Mouse (Mus musculus) limb, embryonic 14.5 days (tissue): ENCODE data around the gene Fhdc1. TPM values are rescaled to one million over a fixed set of nuclear protein-coding genes. Genes with fewer than 3 reads are reported as not detected.

Experiments used
- ATAC-seq: fragments of 200-750 bp; cut with Nextera tagmentation; 2 replicates; pipeline ENCODE4 v1.8.0; 2017; ENCODE audit warnings: low read depth, moderate number of reproducible peaks, moderate TSS enrichment; ENCODE audit not compliant: low FRiP score
- DNase-seq: peaks from one replicate; pipeline ENCODE4 v3.0.0-alpha.2; 2015; ENCODE audit warnings: low spot score
- H3K27ac ChIP-seq: fragments of 300-500 bp; sonication (generic); replicated peaks from 2 replicates; pipeline ENCODE4 v1.5.1; 2014; ENCODE audit warnings: low read depth, mild to moderate bottlenecking, low read length, moderate library complexity, mixed read lengths
- H3K27me3 ChIP-seq: fragments of 300-500 bp; sonication (generic); 2 replicates; pipeline ENCODE4 v1.6.1; 2014; ENCODE audit warnings: low read length, mixed read lengths; ENCODE audit not compliant: control insufficient read depth, insufficient read depth
- H3K36me3 ChIP-seq: fragments of 300-500 bp; sonication (generic); 2 replicates; pipeline ENCODE4 v1.6.1; 2014; ENCODE audit warnings: mild to moderate bottlenecking, low read length, moderate library complexity, mixed read lengths; ENCODE audit not compliant: control insufficient read depth, insufficient read depth
- H3K4me1 ChIP-seq: fragments of 300-500 bp; sonication (generic); 2 replicates; pipeline ENCODE4 v1.6.1; 2014; ENCODE audit warnings: antibody characterized with exemption, low read length, mixed read lengths; ENCODE audit not compliant: control insufficient read depth, insufficient read depth
- H3K4me2 ChIP-seq: fragments of 300-500 bp; sonication (generic); replicated peaks from 2 replicates; pipeline ENCODE4 v1.6.1; 2014; ENCODE audit warnings: low read depth, mild to moderate bottlenecking, low read length, moderate library complexity; ENCODE audit not compliant: severe bottlenecking
- H3K4me3 ChIP-seq: fragments of 300-500 bp; sonication (generic); replicated peaks from 2 replicates; pipeline ENCODE4 v1.5.1; 2014; ENCODE audit warnings: low read length
- H3K9ac ChIP-seq: fragments of 300-500 bp; sonication (generic); 2 replicates; pipeline ENCODE4 v1.6.1; 2014; ENCODE audit warnings: mild to moderate bottlenecking, low read depth, low read length, moderate library complexity; ENCODE audit not compliant: severe bottlenecking
- H3K9me3 ChIP-seq: fragments of 300-500 bp; sonication (generic); 2 replicates; pipeline ENCODE4 v1.6.1; 2016; ENCODE audit warnings: low read length; ENCODE audit not compliant: control insufficient read depth
- POLR2A ChIP-seq: fragments of 200-500 bp; IDR thresholded peaks from 2 replicates; pipeline ENCODE4 v1.8.0; 2012; ENCODE audit warnings: inconsistent platforms, mild to moderate bottlenecking, moderate library complexity, borderline replicate concordance; ENCODE audit not compliant: insufficient read depth, insufficient read length; ENCODE audit errors: extremely low read depth
- WGBS: fragments of 180-500 bp; shearing (Covaris S2); extraction: QIAGEN DNeasy Blood & Tissue Kit; methylation state at CpG from one replicate; pipeline ENCODE4 v1.1.7; 2014; 5-methylcytosine and 5-hydroxymethylcytosine counted together
- polyA plus RNA-seq, 2 experiments: library from polyadenylated mRNA; depleted of rRNA in 1 of 2; stranded (reverse) in 1 of 2; unstranded in 1 of 2; fragments of >200 nt; fragmentation: Nextera tagmentation in 1 of 2; extraction: Ambion mirVana in 1 of 2; gene quantifications; 2 replicates each; pipeline versions ENCODE4 v1.2.1 to v1.2.3; 2012 to 2014

Fhdc1 gene
- polyA plus RNA-seq, 2 experiments: 2.9 to 7.5 TPM

DNA sequence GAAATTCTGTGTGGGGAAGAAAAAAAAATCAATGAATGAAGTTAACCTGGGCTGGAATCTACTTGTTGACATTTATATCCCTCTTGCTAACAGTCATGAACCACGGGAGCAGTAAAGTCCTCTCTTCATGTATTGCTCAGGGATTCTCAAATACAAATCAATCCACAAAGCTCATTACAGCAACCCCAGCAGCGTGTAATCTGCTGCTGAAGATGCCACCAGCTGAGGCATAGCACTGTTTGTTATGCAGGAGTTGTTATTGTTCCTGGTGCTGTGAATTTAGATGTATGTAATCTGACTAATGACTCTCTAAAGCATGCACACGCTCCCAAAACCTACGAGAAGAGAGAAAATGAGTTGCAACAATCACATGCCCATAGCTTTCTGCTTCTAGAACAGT is 82.3 kb downstream of the Fhdc1 start:
- TF ChIP-seq POLR2A: no peak
- Histone ChIP-seq H3K36me3 (no peaks in the 10 kb centered on the region), H3K4me2 (no peak overlapping the region), H3K4me1 (no peaks in the 10 kb centered on the region), H3K9me3 (no peaks in the 10 kb centered on the region), H3K27me3 (no peaks in the 10 kb centered on the region), H3K9ac (no peak overlapping the region), H3K4me3 (no peak overlapping the region), H3K27ac (no peak overlapping the region)
- ATAC-seq: no peak
- DNase-seq: no peak
- 63% methylated on average over 4 of the region's 4 CpGs for WGBS

DNA sequence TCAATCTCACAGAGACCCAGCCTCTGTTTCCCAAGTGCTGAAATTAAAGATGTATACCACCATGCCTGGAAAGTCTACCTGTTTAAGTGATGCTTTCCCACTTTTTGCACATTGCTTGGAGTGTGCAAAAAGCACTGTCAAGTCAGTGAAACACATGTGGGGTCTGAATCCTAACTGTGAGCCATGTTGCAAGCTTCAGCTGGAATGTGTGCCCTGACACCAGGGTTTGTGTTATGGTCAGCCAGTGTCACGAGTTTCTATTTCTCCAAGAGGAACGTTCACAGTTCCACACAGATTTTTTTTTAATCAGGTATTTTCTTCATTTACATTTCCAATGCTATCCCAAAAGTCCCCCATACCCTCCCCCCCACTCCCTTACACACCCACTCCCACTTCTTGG is 84.0 kb downstream of the Fhdc1 start:
- no peak overlapping the region for H3K9ac ChIP-seq
- H3K27me3 ChIP-seq: no peaks in the 10 kb centered on the region
- no peak overlapping the region for H3K27ac ChIP-seq
- no peak overlapping the region for H3K4me3 ChIP-seq
- H3K4me2 ChIP-seq: no peak overlapping the region
- TF ChIP-seq POLR2A: no peak
- H3K9me3 ChIP-seq: no peaks in the 10 kb centered on the region
- no peaks in the 10 kb centered on the region for H3K36me3 ChIP-seq
- DNase-seq: no peak
- H3K4me1 ChIP-seq: no peaks in the 10 kb centered on the region
- no peak for ATAC-seq
- WGBS: 86% methylated on average over 2 of the region's 2 CpGs

DNA sequence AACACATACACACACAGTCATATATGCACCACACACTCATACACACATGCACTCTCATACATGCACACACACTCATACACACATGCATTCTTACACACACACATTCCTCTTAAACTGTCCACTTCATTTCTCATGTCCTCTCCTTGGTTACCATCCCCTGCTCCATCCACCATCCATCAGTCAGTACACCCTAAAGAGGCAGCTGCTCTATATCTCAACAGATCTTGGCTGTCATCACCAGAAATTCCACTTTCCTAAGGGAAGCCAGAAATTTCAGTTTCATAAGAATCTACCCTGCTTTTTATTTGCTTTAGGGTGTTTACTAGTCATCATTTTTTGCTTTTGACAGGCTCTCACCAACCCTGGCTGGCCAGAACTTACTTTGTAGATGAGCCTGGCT is 84.4 kb downstream of the Fhdc1 start:
- H3K9me3 ChIP-seq: 0 out of 2 replicates have a peak, but pooled peaks cover 4% of the 10 kb centered on the region
- ATAC-seq: no peak
- H3K36me3 ChIP-seq: no peaks in the 10 kb centered on the region
- no peak overlapping the region for H3K4me3 ChIP-seq
- no peak for DNase-seq
- H3K9ac ChIP-seq: no peak overlapping the region
- H3K27me3 ChIP-seq: no peaks in the 10 kb centered on the region
- no peak overlapping the region for H3K4me2 ChIP-seq
- H3K27ac ChIP-seq: no peak overlapping the region
- no peaks in the 10 kb centered on the region for H3K4me1 ChIP-seq
- TF ChIP-seq POLR2A: no peak

DNA sequence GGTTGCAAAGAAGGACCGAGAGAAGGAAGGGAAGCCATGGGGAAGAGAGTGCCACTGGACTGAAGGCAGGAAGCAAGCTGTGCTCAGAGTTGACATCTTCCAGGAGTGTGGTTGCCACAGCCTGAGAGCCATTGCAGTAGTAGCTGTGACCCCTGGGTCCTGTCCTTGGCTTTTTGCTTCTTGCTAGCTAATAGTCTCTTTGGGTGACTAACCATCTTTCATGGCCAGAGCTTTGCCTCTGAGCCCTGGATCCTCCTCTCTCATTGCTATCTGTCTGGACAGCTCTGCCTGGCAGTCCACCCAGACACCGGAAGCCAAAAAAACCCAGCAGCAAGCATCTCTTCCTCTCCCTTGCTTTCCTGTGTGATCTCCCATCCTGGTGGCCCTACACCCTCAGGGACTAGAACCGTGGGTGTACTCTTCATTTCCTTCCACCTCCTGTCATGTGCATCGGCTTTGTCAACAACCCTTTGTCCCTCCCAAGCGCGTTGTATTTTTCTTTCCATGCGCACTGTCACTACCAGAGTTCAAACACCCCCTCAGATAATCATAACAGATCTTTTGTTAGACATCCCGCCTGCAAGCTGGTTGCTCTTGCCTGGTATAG is 85.3 kb downstream of the Fhdc1 start:
- H3K9me3 ChIP-seq: 0 out of 2 replicates have a peak, but pooled peaks cover 4% of the 10 kb centered on the region
- no peaks in the 10 kb centered on the region for H3K27me3 ChIP-seq
- no peak overlapping the region for H3K4me3 ChIP-seq
- WGBS: 83% methylated on average over 8 of the region's 8 CpGs
- DNase-seq (no peak), ATAC-seq (no peak)
- H3K4me1 ChIP-seq: no peaks in the 10 kb centered on the region
- no peak overlapping the region for H3K27ac ChIP-seq
- H3K36me3 ChIP-seq: no peaks in the 10 kb centered on the region
- TF ChIP-seq POLR2A: no peak
- H3K9ac ChIP-seq: no peak overlapping the region
- H3K4me2 ChIP-seq: no peak overlapping the region

Other genes starting within 250 kb of the Fhdc1 start
- gene Trim2, start 173.6 kb downstream of the Fhdc1 start, polyA plus RNA-seq (2012; rRNA removed): 17.4 and 20.5 TPM in 2 replicates
- gene Trim2, start 173.6 kb downstream of the Fhdc1 start, polyA plus RNA-seq (2014; fragmentation: Nextera tagmentation; extraction: Ambion mirVana): 28.1 and 30.6 TPM in 2 replicates
- 25.2 and 30.2 TPM in 2 replicates for gene Arfip1, start 102.2 kb upstream of the Fhdc1 start, polyA plus RNA-seq (2012; rRNA removed)
- 50.0 and 56.9 TPM in 2 replicates for gene Arfip1, start 102.2 kb upstream of the Fhdc1 start, polyA plus RNA-seq (2014; fragmentation: Nextera tagmentation; extraction: Ambion mirVana)
- 0.88 and 1.1 TPM in 2 replicates for gene Tigd4, start 113.1 kb upstream of the Fhdc1 start, polyA plus RNA-seq (2012; rRNA removed)
- 1.2 and 1.3 TPM in 2 replicates for gene Tigd4, start 113.1 kb upstream of the Fhdc1 start, polyA plus RNA-seq (2014; fragmentation: Nextera tagmentation; extraction: Ambion mirVana)
- gene Tmem154, start 185.8 kb upstream of the Fhdc1 start, polyA plus RNA-seq (2012; rRNA removed): 3.2 and 4.2 TPM in 2 replicates
- gene Tmem154, start 185.8 kb upstream of the Fhdc1 start, polyA plus RNA-seq (2014; fragmentation: Nextera tagmentation; extraction: Ambion mirVana): 6.8 and 9.0 TPM in 2 replicates